Mouse (Mus musculus): Measurements from ENCODE around the gene Anxa3. TPM values are rescaled to one million over a fixed set of nuclear protein-coding genes. Genes with fewer than 3 reads are reported as not detected.

The Anxa3 gene
- 248 TPM for polyA plus RNA-seq (2014; fragmentation: Illumina TruSeq; extraction: RNeasy Lipid Tissue Mini Kit (QIAGEN cat#74804); ENCODE audit: insufficient read depth, low read depth, low replicate concordance)

GRCm38 (mm10) chr5:96792936-96793718 lies at the start of gene Anxa3:
TSS of gene Anxa3 (plus strand) at chr5:96793339.

Other genes with a start within 250 kb of the Anxa3 start
- 5.2 TPM for gene Bmp2k, start 204.3 kb downstream of the Anxa3 start, polyA plus RNA-seq (2014; fragmentation: Illumina TruSeq; extraction: RNeasy Lipid Tissue Mini Kit (QIAGEN cat#74804); ENCODE audit: insufficient read depth, low read depth, low replicate concordance)